Mouse (Mus musculus) brown adipose tissue, adult 24 weeks (tissue): ENCODE measurements around the gene Svbp. TPM values are rescaled to one million over a fixed set of nuclear protein-coding genes. Genes with fewer than 3 reads are reported as not detected.

ENCODE experiments used
- H3K27ac ChIP-seq: fragments of 200-500 bp; replicated peaks from 2 replicates; pipeline ENCODE4 v1.5.1; 2012; ENCODE audit warnings: low read depth, mild to moderate bottlenecking, low read length
- H3K4me1 ChIP-seq: fragments of 200-500 bp; 2 replicates; pipeline ENCODE4 v1.6.1; 2012; ENCODE audit warnings: low read length, mixed read lengths; ENCODE audit not compliant: control insufficient read depth, insufficient read depth, insufficient read length
- H3K4me3 ChIP-seq: fragments of 200-500 bp; 2 replicates; pipeline ENCODE4 v1.5.1; 2012; ENCODE audit warnings: low read depth, mild to moderate bottlenecking, low read length, moderate library complexity; ENCODE audit not compliant: insufficient read depth
- polyA plus RNA-seq: library from polyadenylated mRNA; stranded (reverse); fragments of >200 nt; gene quantifications from 2 replicates; pipeline ENCODE4 v1.2.4, GENCODE M21; 2012; ENCODE audit not compliant: missing spikeins, insufficient read depth, insufficient read length

Svbp gene
- polyA plus RNA-seq, 1 experiment: 38.8 TPM

DNA sequence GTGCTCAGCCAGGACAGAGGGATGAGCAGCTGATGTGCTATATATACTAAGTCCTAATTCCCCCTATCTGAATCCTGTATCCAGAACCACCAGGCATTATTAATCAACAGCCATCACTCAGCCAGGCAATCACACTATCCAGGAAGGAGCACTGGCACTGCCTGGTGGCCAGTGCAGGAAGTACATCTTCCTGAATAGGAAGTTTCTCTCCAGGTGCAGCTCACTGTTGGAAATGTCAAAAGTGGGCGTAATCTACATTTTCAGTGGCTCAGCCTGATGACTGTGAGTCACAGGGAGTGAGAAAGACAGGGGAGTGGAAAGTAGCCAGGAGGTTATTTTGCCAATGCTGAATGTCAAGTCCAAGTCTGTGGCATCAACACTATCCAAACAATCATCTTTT, 28.6 kb downstream of the Svbp start:
- H3K27ac ChIP-seq: no peak overlapping the region
- no peaks in the 10 kb centered on the region for H3K4me1 ChIP-seq
- H3K4me3 ChIP-seq: no peak overlapping the region

DNA sequence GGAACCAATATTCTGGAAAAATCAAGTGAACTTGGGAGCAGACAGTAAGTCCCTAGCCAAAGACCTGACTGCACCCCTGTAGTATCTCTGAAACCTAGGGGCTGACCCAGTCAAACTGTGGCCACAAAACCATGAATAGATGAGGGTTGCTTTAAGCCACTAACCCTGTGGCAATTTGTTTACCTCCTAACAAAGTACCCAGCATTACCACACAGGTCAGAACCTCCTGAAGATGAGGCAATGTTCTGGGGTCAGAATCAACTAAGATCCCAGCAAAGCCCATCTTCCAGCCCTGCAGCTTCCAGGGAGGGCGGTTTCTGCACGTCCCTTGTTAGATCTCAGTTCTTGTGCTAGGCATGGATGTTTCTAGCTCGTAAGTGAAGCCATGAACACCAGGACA, 29.4 kb downstream of the Svbp start:
- Histone ChIP-seq H3K27ac (no peak overlapping the region), H3K4me3 (no peak overlapping the region), H3K4me1 (no peaks in the 10 kb centered on the region)

DNA sequence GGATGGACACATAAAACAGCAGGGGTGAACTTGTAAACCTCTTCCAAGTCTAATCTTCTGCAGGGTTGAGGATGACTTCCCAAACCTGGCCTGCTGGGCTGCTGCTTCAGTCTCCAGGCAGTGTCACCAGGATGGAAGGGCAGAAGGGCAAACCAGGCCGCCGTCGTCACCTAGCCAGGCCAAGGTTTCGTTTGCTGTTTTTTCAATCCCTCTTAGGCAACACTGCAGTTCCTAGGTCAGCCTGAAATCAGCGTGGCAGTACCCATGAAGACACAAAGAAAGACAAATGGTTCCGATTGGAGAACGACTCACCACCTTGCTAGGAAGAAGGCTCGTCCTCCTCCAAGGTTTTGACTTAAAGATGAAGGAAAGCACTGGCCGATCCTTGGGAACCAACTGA, 30.6 kb downstream of the Svbp start:
- no peak overlapping the region for H3K27ac ChIP-seq
- H3K4me1 ChIP-seq: no peaks in the 10 kb centered on the region
- no peak overlapping the region for H3K4me3 ChIP-seq

DNA sequence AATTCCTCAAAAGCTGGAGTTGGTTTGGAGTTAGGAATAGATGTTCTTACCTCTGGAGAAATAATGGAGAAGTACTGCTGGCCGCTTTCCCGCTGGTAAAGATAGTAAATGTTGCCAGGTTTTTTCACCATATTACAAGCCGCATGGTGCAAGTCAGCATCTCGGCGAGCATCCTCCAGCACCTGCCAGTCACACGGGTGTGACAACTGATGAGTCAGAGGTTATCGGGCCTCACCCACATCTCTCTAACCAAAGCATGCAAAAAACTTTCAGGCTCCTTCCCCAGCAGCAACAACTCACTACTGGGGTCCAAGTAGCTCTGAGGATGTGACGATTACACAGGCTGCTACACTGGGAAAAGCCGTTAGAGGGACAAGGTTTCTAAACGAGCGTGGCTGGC, 31.6 kb downstream of the Svbp start:
- no peaks in the 10 kb centered on the region for H3K4me1 ChIP-seq
- H3K27ac ChIP-seq: no peak overlapping the region
- H3K4me3 ChIP-seq: no peak overlapping the region

DNA sequence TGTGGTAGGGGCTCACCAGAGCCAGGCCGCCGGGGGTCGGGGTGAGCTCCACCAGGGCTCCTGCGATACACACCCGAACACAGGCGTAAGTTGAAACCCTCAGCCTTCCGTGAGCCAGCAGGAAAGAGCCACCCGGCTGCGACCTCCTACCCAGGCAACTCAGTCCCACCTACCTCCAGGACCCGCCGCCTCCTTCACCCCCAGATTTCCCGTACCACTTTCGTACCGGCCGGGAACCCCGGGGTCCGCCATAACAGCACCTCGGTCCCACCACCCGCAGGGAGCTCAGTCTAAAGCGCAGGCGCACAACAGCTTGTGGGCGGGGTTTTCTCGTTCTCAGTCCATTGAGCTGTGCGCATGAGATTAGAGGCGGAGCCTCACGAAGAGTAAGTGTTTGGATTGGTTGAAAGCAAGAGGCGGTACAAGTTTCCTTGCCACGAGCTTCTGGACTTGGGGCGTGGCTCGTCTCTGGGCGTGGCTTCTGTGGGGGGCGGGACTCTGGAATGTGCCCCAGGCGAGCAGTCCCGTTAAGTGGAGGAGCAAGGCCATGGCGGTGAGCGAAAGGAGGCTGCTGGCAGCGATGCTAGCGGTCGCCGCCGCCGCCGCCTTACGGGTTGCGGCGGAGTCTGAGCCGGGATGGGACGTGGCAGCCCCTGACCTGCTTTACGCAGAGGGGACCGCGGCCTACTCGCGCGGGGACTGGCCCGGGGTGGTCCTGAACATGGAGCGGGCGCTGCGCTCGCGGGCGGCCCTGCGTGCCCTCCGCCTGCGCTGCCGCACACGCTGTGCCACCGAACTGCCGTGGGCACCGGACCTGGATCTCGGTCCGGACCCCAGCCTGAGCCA, 37.5 kb downstream of the Svbp start, which contains the start of the genes AU022252 and P3h1:
AU022252 (minus strand) TSS at position 303 of the 846 bp plus-strand sequence.
P3h1 (plus strand) TSS at position 506 of the 846 bp plus-strand sequence.
- Histone ChIP-seq H3K4me1 (no peaks in the 10 kb centered on the region), H3K27ac (no peak within 1 kb of the TSS; the same call in 1 of the 2 replicates), H3K4me3 (peak within 1 kb of the TSS; percentile 95)

- Histone ChIP-seq H3K4me3 (peak overlapping the region; percentile 84), H3K27ac (no peak overlapping the region), H3K4me1 (no peaks in the 10 kb centered on the region)
Observed at GRCm38 (mm10) chr4:119233256-119233901, 38.3 kb downstream of the Svbp start.

DNA sequence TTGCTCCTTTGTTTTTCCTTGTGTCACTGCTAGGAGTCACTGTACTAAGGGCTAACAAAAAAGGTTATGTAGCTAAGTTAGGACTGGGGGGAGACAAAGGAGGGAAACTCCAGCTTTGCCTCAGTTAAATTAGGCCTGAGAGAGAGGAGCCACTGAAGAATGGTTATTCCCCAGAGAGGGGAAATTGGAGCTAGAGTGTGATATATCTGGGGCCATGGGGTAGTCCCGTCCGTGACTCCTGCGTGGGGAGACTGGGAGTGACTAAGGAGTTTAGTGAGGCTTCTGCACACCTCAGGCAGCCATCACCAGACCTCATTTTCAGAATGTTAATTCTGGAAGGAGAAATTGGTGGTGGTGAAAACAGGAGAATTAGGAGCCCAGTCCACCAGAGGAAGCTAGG, 39.2 kb downstream of the Svbp start:
- H3K27ac ChIP-seq: no peak overlapping the region
- no peak overlapping the region for H3K4me3 ChIP-seq
- no peaks in the 10 kb centered on the region for H3K4me1 ChIP-seq

- no peak overlapping the region for H3K27ac ChIP-seq
- H3K4me1 ChIP-seq: no peaks in the 10 kb centered on the region
- H3K4me3 ChIP-seq: no peak overlapping the region
Observed at GRCm38 (mm10) chr4:119238661-119239060, 43.6 kb downstream of the Svbp start.

GRCm38 (mm10) chr4:119239181-119239682, 44.1 kb downstream of the Svbp start:
- H3K4me1 ChIP-seq: no peaks in the 10 kb centered on the region
- H3K27ac ChIP-seq: no peak overlapping the region
- H3K4me3 ChIP-seq: peak overlapping the region; percentile 38

GRCm38 (mm10) chr4:119241664-119242063, 46.6 kb downstream of the Svbp start:
- H3K27ac ChIP-seq: no peak overlapping the region
- H3K4me3 ChIP-seq: no peak overlapping the region
- 0 out of 2 replicates have a peak, but pooled peaks cover 2% of the 10 kb centered on the region for H3K4me1 ChIP-seq

GRCm38 (mm10) chr4:119242571-119242970, 47.5 kb downstream of the Svbp start:
- no peak overlapping the region for H3K27ac ChIP-seq

DNA sequence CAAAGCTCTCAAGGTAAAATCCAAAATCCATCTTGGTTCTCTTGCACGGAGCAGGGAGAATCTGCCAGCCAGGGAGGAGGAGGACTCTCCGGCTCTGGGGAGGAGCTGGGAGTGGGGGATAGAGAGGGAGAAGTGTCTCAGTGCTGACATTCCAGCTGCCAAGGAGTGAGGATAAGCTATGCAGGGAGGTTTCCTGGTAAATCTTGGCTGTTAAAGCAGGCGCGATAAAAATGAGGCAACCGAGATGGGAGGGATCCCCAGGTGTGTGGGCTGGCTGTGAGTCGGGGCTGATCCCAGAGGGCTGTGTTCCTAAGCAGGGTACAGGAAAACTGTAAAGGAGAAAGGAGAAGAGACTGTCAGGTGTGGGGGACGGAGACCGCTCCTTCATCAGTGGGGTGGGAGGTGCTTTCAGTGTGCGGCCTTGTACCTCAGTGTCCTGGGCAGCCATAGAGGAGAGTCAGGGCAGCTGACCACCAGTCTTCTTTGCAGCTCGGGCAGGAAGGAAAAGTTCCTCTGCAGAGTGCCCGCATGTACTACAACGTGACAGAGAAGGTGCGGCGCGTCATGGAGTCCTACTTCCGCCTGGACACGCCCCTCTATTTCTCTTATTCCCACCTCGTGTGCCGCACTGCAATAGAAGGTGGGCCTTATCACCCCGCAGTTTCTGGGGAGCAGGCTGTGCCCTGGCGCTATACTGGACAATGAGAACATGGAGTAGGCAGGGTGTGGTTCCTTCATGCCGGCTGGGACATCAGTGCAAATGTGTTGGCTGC, 49.5 kb downstream of the Svbp start:
- H3K4me3 ChIP-seq: no peak overlapping the region
- H3K27ac ChIP-seq: no peak overlapping the region

More at GRCm38 (mm10) chr4:119242571-119242970, 47.5 kb downstream of the Svbp start:
- H3K4me3 ChIP-seq: no peak overlapping the region
- 0 out of 2 replicates have a peak, but pooled peaks cover 3% of the 10 kb centered on the region for H3K4me1 ChIP-seq

DNA sequence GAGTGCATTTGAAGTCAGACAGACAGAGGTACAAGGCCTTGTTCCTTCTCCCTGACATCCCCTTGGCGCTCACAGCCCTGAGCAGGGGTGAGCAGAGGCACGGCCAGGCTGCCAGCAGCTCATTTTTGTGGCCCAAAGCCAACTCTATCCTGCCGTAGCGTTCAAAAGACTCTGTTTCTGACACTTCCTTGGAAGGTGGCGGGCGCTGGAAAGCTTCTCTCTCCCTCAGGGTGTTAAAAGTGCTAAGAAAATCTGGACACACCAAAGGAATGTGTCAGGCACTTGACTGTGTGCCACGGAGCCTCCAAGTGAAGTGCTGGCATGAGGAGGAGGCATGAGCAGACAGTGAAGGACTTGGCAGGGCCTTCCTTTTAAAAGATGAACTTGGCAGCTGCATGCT, 50.5 kb downstream of the Svbp start:
- Histone ChIP-seq H3K4me3 (no peak overlapping the region), H3K27ac (no peak overlapping the region), H3K4me1 (0 out of 2 replicates have a peak, but pooled peaks cover 3% of the 10 kb centered on the region)

More for the DNA sequence above, 49.5 kb downstream of the Svbp start:
- 0 out of 2 replicates have a peak, but pooled peaks cover 3% of the 10 kb centered on the region for H3K4me1 ChIP-seq

DNA sequence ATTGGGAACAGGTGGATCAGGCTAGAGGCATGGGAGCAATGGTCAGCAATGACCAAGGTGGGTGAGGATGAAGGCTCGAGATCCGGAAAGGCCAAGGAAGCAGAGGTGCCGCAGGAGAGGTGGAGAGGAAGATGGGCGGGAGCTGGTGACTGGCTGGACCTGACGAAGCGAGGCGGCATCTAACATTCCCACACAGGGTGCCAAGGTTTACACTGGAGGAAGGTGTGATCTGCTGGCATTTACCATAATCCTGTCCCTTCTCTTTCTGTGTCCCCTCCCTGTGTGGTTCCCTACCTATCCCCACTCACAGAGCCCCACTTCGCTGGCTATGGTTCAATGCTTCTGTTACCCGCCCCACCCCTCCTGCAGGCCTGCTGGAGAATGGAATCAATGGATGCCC, 50.9 kb downstream of the Svbp start:
- Histone ChIP-seq H3K27ac (no peak overlapping the region), H3K4me3 (no peak overlapping the region), H3K4me1 (0 out of 2 replicates have a peak, but pooled peaks cover 3% of the 10 kb centered on the region)
